Mouse (Mus musculus) frontal cortex, adult (tissue): ENCODE measurements around the gene Btnl1.

Experiments
- ATAC-seq: cut with Nextera tagmentation; 2 replicates; pipeline ENCODE4 v1.9.2; 2017; ENCODE audit warnings: mild to moderate bottlenecking, moderate library complexity, mixed read lengths; ENCODE audit not compliant: low TSS enrichment

The Btnl1 gene

DNA sequence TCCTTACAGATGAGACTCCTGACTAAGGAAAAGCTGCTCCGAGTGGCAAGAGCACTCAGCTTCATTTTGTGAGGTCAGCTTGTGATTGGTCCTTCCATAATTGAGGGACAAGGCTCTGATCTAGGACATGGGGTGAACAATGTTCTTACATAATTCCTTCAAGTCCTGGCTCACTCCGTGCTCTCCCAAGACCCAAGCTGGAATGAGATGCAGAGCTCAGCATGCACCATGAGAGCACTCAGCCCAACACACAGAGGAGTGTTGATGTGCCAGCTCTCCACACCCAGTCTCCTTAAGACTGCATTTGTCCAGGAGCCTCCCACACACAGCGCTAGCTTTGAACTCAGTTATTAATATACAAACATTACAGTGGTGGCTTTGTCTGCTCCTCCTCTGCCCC, 7.8 kb downstream of the Btnl1 start:
- ATAC-seq, result peak; percentile 67

DNA sequence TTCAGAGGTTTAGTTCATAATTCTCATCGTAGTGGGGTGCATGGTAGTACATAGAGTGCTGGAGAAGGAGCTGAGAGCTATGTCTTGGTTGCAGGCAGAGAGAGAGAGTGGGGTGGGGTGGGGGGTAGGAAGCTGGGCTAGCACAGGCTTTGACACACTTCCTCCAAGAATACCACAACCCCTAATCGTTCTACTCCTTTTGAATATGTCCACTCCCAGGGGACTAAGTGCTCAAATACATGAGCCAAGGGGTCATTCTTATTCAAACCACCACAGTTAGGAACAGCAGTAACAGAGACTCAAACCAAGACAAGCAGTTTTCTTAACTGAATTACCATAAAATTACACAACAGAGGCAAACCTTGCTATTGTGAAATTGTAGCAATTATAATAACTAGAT, 9.7 kb downstream of the Btnl1 start:
- ATAC-seq, result no peak

DNA sequence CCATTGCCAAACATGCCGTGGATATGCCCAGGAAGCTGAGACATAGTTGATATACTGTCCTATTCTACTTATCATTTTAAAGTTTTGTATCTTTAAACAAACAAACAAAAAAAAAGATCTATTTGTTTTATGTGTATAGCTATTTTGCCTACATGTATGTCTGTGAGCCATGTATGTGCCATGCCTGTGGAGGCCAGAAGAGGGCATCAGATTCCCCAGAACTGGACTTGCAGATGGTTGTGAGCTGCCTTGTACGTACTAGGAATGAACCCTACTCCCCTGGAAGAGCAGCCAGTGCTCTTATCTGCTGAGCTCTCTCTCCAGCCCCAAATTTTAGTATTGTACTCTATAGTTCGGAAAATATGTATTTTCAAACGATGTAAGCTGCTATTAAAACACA, 11.6 kb downstream of the Btnl1 start:
- no peak for ATAC-seq

DNA sequence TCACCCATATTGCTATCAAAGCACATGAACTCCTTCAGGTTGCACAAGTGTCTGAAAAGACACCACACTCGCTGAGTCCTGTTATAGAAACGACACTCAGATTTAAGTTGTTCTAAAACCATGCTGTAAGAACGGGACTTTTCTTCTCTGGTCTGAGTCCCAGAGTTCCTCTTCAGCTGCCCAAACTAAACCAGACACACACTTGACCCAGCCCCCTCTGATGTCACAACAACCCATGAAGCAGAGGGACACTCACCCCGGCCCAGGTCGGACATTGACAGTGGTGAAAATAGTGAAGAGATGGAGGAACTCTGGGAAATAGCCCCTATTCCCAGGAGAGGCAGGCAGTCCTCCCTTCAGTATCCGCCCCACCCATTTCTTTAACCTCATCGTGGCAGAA, 14.6 kb downstream of the Btnl1 start:
- no peak for ATAC-seq

DNA sequence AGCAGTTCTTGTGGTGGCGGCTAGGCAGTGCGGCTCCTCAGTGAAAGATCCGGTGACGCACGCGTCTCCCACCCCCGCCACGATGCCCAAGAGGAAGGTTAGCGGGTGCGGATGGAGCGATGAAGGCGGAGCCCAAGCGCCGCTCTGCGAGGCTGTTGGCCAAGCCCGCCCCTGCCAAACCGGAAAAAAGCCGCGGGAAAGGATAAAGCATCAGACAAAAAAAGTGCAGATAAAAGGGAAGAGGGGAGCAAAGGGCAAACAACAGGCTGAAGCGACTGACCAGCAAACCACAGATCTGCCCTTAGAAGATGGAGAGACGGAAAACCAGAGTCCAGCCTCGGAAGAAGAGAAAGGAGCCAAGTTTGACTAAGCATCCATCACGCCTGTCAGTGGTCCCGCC, 15.4 kb downstream of the Btnl1 start:
- ATAC-seq, result peak; percentile 59; the same call in 1 of the 2 replicates

DNA sequence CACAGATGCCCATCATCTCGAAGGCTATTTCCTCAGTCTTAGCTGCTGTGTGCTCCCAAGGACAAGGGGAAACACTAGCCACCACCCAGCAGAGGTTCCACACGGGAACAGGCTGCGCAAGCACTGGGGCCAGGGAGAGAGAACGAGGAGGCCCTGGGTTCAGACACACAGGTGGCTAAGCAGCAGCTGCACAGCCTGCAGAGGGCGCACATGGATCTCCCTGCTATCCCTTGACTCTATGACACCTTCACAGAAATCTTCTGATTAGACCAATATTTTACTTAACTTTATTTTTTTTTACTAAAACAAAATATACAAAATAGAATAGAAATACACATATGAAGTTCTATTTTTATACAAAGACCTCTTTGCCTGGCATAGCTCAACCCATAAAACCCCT, 20.4 kb downstream of the Btnl1 start:
- no peak for ATAC-seq

DNA sequence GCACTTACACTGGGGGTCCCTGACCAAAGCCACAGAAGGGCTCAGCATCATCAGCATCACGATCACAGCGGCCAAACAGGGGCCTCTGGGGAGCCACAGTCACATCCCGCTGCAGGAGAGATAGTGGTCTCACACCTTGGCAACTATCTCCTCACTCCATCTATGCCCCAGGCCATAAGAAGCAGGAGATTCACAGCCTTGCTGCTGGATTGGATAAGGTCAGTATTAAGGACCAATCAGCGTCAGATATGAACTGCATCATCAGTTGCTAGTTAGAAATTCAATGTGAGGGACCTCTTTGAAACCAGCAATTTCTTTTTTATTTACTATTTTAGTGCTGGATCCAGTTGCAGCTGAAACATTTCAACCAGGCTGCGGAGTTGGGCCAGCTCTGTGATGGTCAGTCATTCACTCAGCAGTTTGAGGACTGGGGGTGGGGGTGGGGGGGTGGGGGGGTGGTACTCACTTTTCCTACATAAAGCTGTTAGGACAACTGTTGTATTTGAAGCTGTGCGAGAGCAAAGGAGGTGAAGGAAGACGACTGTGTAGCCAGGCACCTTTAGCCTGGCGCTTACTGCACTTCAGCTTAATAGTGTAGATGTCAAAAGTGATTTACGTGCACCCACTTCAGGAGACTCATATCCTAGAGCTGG, 21.3 kb downstream of the Btnl1 start:
- peak; percentile 83 for ATAC-seq

DNA sequence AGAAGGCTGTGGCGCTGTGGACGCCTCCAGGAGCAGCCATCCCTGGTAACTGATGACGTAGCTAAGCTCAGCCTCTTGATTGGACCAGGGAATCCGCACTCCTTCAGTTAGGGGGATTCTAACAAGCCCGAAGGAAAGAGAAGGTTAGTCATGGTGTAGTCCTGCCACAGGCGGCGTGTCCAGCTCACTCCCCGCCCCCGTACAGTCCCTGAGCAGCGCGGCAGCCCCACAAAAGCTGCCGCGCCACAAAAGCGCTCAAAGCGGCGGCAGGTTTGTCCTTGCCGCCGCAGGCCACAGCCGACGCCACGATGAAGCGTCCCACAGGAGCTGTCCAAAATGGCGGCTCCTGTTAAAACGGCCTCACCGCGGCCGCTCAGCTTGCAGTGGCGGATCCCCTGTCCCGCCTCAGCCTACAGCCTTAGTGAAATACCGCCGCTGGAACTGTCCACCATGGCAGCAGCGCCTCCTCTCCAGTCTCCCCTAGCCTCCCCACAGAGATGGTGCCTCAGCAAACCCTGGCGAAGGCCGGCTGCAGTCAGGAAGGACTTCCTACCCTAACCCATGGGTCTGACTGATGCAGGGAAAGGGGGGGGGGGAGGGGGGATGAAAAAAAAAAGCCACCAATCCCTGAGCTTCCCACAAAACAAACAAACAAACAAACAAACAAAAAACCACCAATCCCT, 21.9 kb downstream of the Btnl1 start, which contains the start of gene BC051142:
TSS of gene BC051142 (plus strand) at position 110 of the 683 bp plus-strand sequence.
- ATAC-seq, result peak; percentile 100

DNA sequence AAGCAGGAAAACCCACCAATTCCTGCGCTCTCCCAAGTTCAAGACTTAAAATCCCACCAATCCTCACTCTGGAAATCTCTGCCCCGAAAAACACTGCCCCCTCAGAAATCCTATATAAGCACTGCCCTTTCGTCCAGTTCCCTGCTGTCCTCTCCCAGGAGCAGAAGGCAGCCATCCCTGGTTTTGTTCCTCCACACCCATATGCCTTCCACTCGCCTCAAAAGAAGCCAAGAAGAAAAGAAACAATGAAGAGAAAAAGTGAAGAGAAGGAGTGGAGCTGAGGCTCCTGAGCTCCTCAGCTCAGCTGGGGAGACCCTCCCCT, 22.4 kb downstream of the Btnl1 start:
- no peak for ATAC-seq

DNA sequence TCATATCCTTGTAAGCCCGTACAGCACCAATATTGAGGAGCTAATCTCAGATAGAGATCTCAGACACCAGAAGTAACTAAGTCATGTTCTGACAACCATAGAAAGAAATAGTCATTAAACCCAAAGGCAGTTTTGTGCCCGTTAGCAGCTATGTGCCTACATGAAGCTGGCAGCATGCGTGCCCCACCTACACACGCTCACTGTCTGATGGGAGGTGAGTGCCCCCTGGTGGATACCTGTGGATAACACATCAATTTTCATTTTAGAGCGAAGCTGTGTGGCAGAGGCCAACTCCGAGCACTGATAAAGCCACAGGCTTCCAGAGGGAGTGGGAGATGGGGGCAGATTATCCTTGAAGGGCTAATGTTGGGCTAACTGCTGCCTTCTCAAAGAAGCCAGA, 34.2 kb downstream of the Btnl1 start:
- ATAC-seq, result peak; percentile 86

DNA sequence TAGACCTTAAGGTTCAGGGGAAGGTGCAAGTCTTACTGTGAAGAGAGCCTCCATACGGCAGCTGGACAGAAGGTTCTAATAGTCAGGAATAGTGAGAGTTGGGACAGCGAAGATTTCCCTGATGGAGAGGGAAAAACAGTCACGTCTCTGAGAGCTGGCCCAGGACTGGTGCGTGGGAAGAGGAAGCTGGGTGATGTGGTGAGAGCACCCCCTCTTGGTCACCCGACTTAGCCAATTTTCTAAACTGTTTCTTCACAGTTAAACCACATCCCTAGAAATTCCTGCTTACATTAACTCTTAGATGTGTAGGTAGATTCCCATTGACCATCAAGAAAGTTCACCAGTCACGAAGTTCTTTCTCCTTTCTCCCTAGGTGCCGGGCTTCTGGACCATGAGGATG, 43.1 kb downstream of the Btnl1 start:
- no peak for ATAC-seq

DNA sequence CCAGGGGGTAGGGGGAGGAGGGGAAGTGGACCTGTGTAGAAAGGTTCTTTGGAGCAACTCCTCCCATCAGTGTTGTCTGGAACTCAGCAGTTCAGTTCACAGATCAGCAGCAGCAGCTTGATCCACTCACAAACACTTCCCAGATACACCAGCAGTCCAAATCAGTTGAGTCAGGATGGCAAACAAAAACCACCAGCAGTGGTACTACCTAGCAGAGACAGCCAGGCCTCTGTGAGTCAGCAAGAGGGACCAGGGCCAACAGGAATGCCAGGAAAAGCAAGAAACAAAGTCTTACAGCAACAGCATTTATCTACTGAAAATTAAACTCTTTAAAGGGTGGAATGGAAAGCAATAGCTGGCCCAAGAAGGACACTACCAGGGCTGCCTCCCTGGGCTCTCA, 50.7 kb downstream of the Btnl1 start:
- ATAC-seq, result 0 out of 2 replicates have a peak, but pooled peaks have one; percentile 57
